Mouse (Mus musculus) liver, postnatal 0 days (tissue): ENCODE measurements around the gene Apobec1. TPM values are rescaled to one million over a fixed set of nuclear protein-coding genes. Genes with fewer than 3 reads are reported as not detected.
A peak's percentile ranks its signal among the peaks of the same experiment; 100 is the strongest.

Experiments
- ATAC-seq: fragments of 200-750 bp; cut with Nextera tagmentation; 2 replicates; pipeline ENCODE4 v1.8.0; 2017; ENCODE audit warnings: mild to moderate bottlenecking, moderate library complexity
- DNase-seq: peaks from one replicate; pipeline ENCODE4 v3.0.0-alpha.2; 2016
- H3K27ac ChIP-seq: fragments of 300-500 bp; sonication (generic); 2 replicates; pipeline ENCODE4 v1.5.1; 2014; ENCODE audit warnings: antibody characterized with exemption, moderate library complexity, mild to moderate bottlenecking, low read depth
- H3K27me3 ChIP-seq: fragments of 300-500 bp; sonication (generic); 2 replicates; pipeline ENCODE4 v1.6.1; 2014; ENCODE audit warnings: low read length, control low read depth, mixed read lengths; ENCODE audit not compliant: insufficient read depth
- H3K36me3 ChIP-seq: fragments of 300-500 bp; sonication (generic); replicated peaks from 2 replicates; pipeline ENCODE4 v1.6.1; 2014; ENCODE audit warnings: mild to moderate bottlenecking, control low read depth, low read length, moderate library complexity, mixed read lengths; ENCODE audit not compliant: insufficient read depth
- H3K4me1 ChIP-seq: fragments of 300-500 bp; sonication (generic); 2 replicates; pipeline ENCODE4 v1.6.1; 2014; ENCODE audit warnings: antibody characterized with exemption, mild to moderate bottlenecking, control low read depth; ENCODE audit not compliant: insufficient read depth
- H3K4me2 ChIP-seq: fragments of 300-500 bp; sonication (generic); 2 replicates; pipeline ENCODE4 v1.6.1; 2014; ENCODE audit warnings: low read depth, mild to moderate bottlenecking, low read length, moderate library complexity, mixed read lengths
- H3K4me3 ChIP-seq: fragments of 300-500 bp; sonication (generic); 2 replicates; pipeline ENCODE4 v1.5.1; 2014; ENCODE audit warnings: low read depth, low read length
- H3K9ac ChIP-seq: fragments of 300-500 bp; sonication (generic); replicated peaks from 2 replicates; pipeline ENCODE4 v1.6.1; 2014; ENCODE audit warnings: mild to moderate bottlenecking, moderate library complexity
- H3K9me3 ChIP-seq: fragments of 300-500 bp; sonication (generic); 2 replicates; pipeline ENCODE4 v1.6.1; 2016; ENCODE audit warnings: mild to moderate bottlenecking, control low read depth, low read length, mixed read lengths
- CTCF ChIP-seq: sonication (generic); IDR thresholded peaks from 2 replicates; pipeline ENCODE4 v1.5.1; 2016; ENCODE audit warnings: antibody characterized with exemption, low read depth
- EP300 ChIP-seq: IDR thresholded peaks from 2 replicates; pipeline ENCODE4 v1.6.1; 2016; ENCODE audit warnings: antibody characterized with exemption, low read depth, mild to moderate bottlenecking
- WGBS: fragments of 180-500 bp; shearing (Covaris S2); extraction: QIAGEN DNeasy Blood & Tissue Kit; methylation state at CpG from one replicate; pipeline ENCODE4 v1.1.7; 2014; ENCODE audit not compliant: insufficient replicate concordance; 5-methylcytosine and 5-hydroxymethylcytosine counted together
- polyA plus RNA-seq: library from polyadenylated mRNA; unstranded; fragments of >200 nt; fragmentation: Nextera tagmentation; extraction: Ambion mirVana; gene quantifications from 2 replicates; pipeline ENCODE4 v1.2.1, GENCODE M21; 2015

Gene Apobec1
- polyA plus RNA-seq, 1 experiment from 2014 or later = 11.9 TPM

- Histone ChIP-seq H3K4me3 (no peak overlapping the region), H3K27me3 (no peaks in the 10 kb centered on the region), H3K4me1 (no peaks in the 10 kb centered on the region), H3K36me3 (no peaks in the 10 kb centered on the region), H3K4me2 (no peak overlapping the region), H3K9me3 (no peaks in the 10 kb centered on the region), H3K27ac (no peak overlapping the region), H3K9ac (no peak overlapping the region)
- no peak for ATAC-seq
- TF ChIP-seq CTCF (no peak), EP300 (no peak)
- DNase-seq = no peak
- WGBS = 80% methylated on average over 10 of the region's 10 CpGs
Observed at GRCm38 (mm10) chr6:122608434-122609376, 6.5 kb upstream of the Apobec1 start.

DNA sequence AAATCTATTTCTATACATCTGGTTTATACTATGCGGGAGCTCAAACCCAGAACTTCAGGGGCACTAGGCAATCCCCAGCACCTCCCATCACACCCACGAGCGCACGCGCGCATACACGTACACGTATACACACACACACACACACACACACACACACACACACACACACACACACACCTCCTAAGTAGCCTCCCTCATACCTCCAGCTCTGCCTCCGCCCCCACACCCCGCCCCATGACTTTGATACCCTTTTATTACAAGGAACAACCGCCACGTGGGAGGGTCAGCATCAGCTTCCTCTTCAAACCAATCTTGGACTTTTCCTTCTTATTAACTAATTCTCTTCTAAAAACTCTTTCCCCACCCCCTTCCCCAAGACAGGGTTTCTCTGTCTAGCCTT is 5.5 kb upstream of the Apobec1 start:
- no peak overlapping the region for H3K27ac ChIP-seq
- H3K27me3 ChIP-seq = no peaks in the 10 kb centered on the region
- ATAC-seq (no peak), DNase-seq (no peak)
- WGBS = 88% methylated on average over 12 of the region's 12 CpGs
- H3K36me3 ChIP-seq = no peaks in the 10 kb centered on the region
- H3K4me1 ChIP-seq = 0 out of 2 replicates have a peak, but pooled peaks cover 3% of the 10 kb centered on the region
- no peaks in the 10 kb centered on the region for H3K9me3 ChIP-seq
- no peak overlapping the region for H3K9ac ChIP-seq
- no peak overlapping the region for H3K4me2 ChIP-seq
- no peak overlapping the region for H3K4me3 ChIP-seq
- no peak for TF ChIP-seq EP300
- no peak for TF ChIP-seq CTCF

- ATAC-seq (no peak), DNase-seq (no peak)
- Histone ChIP-seq H3K4me1 (0 out of 2 replicates have a peak, but pooled peaks cover 3% of the 10 kb centered on the region), H3K27me3 (no peaks in the 10 kb centered on the region), H3K9ac (no peak overlapping the region), H3K9me3 (no peaks in the 10 kb centered on the region), H3K27ac (no peak overlapping the region), H3K4me3 (no peak overlapping the region), H3K36me3 (no peaks in the 10 kb centered on the region), H3K4me2 (no peak overlapping the region)
- WGBS = 90% methylated on average over 11 of the region's 11 CpGs
- TF ChIP-seq EP300 (no peak), CTCF (no peak)
Observed at GRCm38 (mm10) chr6:122606661-122607060, 4.4 kb upstream of the Apobec1 start.

DNA sequence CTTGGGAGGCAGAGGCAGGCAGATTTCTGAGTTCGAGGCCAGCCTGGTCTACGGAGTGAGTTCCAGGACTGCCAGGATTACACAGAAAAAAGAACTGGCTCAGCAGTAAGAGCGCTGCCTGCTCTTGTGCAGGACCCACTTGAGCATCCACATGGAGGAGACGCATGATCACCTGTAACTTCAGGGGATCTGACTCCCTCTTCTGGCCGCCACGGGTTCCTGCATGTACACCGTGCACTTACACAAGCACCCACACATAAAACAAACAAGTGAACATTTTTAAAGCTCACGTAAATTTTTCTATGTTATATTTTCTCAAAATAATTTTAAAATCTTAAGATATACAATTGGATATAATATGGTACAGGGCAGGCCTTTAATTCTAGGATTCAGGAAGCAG is 3.2 kb upstream of the Apobec1 start:
- H3K4me2 ChIP-seq = no peak overlapping the region
- H3K9me3 ChIP-seq = no peaks in the 10 kb centered on the region
- H3K27me3 ChIP-seq = no peaks in the 10 kb centered on the region
- TF ChIP-seq EP300 (no peak), CTCF (peak; percentile 55)
- DNase-seq (no peak), ATAC-seq (no peak)
- no peak overlapping the region for H3K27ac ChIP-seq
- no peak overlapping the region for H3K9ac ChIP-seq
- H3K4me1 ChIP-seq = 0 out of 2 replicates have a peak, but pooled peaks cover 4% of the 10 kb centered on the region
- WGBS = 80% methylated on average over 8 of the region's 8 CpGs
- no peak overlapping the region for H3K4me3 ChIP-seq
- H3K36me3 ChIP-seq = no peaks in the 10 kb centered on the region

DNA sequence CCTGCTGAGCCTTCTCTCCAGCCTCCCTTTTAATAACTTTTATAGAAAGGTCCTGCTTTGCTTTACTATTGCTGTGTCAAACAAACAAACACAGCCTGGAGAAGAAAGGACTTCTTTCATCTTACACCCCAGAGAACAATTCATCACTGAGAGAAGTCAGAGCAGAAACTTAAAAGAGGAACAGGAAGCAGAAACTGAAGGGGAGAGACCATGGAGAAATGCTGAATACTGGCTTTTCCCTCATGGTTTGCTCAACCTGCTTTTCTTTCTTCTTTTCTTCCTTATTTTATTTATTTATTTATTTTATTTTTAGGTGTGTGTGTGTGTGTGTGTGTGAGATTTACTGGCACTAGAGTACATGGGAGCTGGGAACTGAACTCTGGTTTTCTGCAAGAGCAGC is 2.0 kb upstream of the Apobec1 start:
- DNase-seq (no peak), ATAC-seq (no peak)
- no peak overlapping the region for H3K4me3 ChIP-seq
- no peaks in the 10 kb centered on the region for H3K9me3 ChIP-seq
- peaks cover 11% of the 10 kb centered on the region for H3K4me1 ChIP-seq
- no peak overlapping the region for H3K4me2 ChIP-seq
- H3K9ac ChIP-seq = no peak overlapping the region
- no peaks in the 10 kb centered on the region for H3K27me3 ChIP-seq
- H3K36me3 ChIP-seq = peaks cover 7% of the 10 kb centered on the region
- H3K27ac ChIP-seq = peak overlapping the region; percentile 55; the same call in 1 of the 2 replicates
- TF ChIP-seq EP300 (no peak), CTCF (no peak)

DNA sequence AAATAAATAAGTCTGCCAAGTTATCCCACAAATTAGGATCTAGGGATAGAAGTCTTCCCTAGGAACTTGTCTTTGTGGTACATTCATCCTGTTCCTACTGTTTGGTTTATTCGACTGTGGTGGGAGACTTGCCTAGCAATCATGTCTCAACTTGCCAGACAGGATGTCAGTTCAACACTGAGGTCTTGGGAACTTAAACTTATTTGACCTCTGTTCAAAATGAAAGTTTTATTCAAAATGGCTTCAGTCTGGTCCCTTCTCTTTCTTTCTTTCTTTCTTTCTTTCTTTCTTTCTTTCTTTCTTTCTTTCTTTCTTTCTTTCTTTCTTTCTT is 713 bp upstream of the Apobec1 start:
- Histone ChIP-seq H3K4me3 (peak overlapping the region; percentile 64), H3K4me2 (peak overlapping the region; percentile 80), H3K9me3 (no peaks in the 10 kb centered on the region), H3K27me3 (no peaks in the 10 kb centered on the region), H3K4me1 (peaks cover 19% of the 10 kb centered on the region), H3K9ac (peak overlapping the region; percentile 70), H3K27ac (peak overlapping the region; percentile 95), H3K36me3 (peaks cover 9% of the 10 kb centered on the region)
- TF ChIP-seq EP300 (no peak), CTCF (no peak)
- 16% methylated on average over 1 of the region's 1 CpGs for WGBS
- ATAC-seq (no peak), DNase-seq (no peak)
